Mouse (Mus musculus) intestine, embryonic 15.5 days (tissue): ENCODE results near the gene Gstm7. TPM values are rescaled to one million over a fixed set of nuclear protein-coding genes. Genes with fewer than 3 reads are reported as not detected.
"Not testable (repeated sequence)": the region's sequence is repeated elsewhere in the genome, so short reads cannot be mapped to it uniquely, and the experiment has no call there.

ENCODE experiments used
- ATAC-seq: fragments of 200-750 bp; cut with Nextera tagmentation; 2 replicates; pipeline ENCODE4 v1.8.0; 2017; ENCODE audit warnings: moderate TSS enrichment, moderate library complexity
- H3K27ac ChIP-seq: fragments of 300-500 bp; sonication (generic); 2 replicates; pipeline ENCODE4 v1.5.1; 2015; ENCODE audit warnings: mild to moderate bottlenecking, inconsistent platforms
- H3K27me3 ChIP-seq: fragments of 300-500 bp; sonication (generic); replicated peaks from 2 replicates; pipeline ENCODE4 v1.6.1; 2015; ENCODE audit warnings: inconsistent platforms
- H3K36me3 ChIP-seq: fragments of 300-500 bp; sonication (generic); 2 replicates; pipeline ENCODE4 v1.6.1; 2015; ENCODE audit warnings: inconsistent platforms
- H3K4me1 ChIP-seq: fragments of 300-500 bp; sonication (generic); replicated peaks from 2 replicates; pipeline ENCODE4 v1.6.1; 2015; ENCODE audit warnings: inconsistent platforms
- H3K4me2 ChIP-seq: fragments of 300-500 bp; sonication (generic); replicated peaks from 2 replicates; pipeline ENCODE4 v1.6.1; 2015; ENCODE audit warnings: mild to moderate bottlenecking, inconsistent platforms
- H3K4me3 ChIP-seq: fragments of 300-500 bp; sonication (generic); replicated peaks from 2 replicates; pipeline ENCODE4 v1.5.1; 2015; ENCODE audit warnings: inconsistent platforms
- H3K9ac ChIP-seq: fragments of 300-500 bp; sonication (generic); 2 replicates; pipeline ENCODE4 v1.6.1; 2015; ENCODE audit warnings: inconsistent platforms
- H3K9me3 ChIP-seq: fragments of 300-500 bp; sonication (generic); 2 replicates; pipeline ENCODE4 v1.6.1; 2016; ENCODE audit warnings: inconsistent platforms
- WGBS: fragments of 180-500 bp; shearing (Covaris S2); methylation state at CpG from one replicate; pipeline ENCODE4 v1.1.7; 2015; 5-methylcytosine and 5-hydroxymethylcytosine counted together
- polyA plus RNA-seq: library from polyadenylated mRNA; unstranded; fragments of >200 nt; fragmentation: Nextera tagmentation; extraction: Ambion mirVana; gene quantifications from 2 replicates; pipeline ENCODE4 v1.2.1, GENCODE M21; 2015

Gstm7 gene
- polyA plus RNA-seq, 1 experiment from 2014 or later: 26.1 TPM

- Histone ChIP-seq H3K4me3 (no peak overlapping the region), H3K27ac (no peak overlapping the region), H3K9me3 (no peaks in the 10 kb centered on the region), H3K4me1 (peaks cover 7% of the 10 kb centered on the region), H3K4me2 (no peak overlapping the region), H3K9ac (no peak overlapping the region), H3K27me3 (no peaks in the 10 kb centered on the region), H3K36me3 (no peaks in the 10 kb centered on the region)
- ATAC-seq: no peak
- 93% methylated on average over 13 of the region's 13 CpGs for WGBS
Measured at GRCm38 (mm10) chr3:107898691-107899090, 32.9 kb downstream of the Gstm7 start.

GRCm38 (mm10) chr3:107895720-107896569, 35.7 kb downstream of the Gstm7 start, which contains the start of gene Gstm5:
Gstm5 (plus strand) TSS chr3:107895821.
- Histone ChIP-seq H3K4me1 (peaks cover 7% of the 10 kb centered on the region), H3K27me3 (no peaks in the 10 kb centered on the region), H3K9me3 (no peaks in the 10 kb centered on the region), H3K9ac (peak within 1 kb of the TSS; percentile 80), H3K4me2 (peak within 1 kb of the TSS; percentile 90), H3K4me3 (peak within 1 kb of the TSS; percentile 67), H3K36me3 (peaks cover 9% of the 10 kb centered on the region; the same call in 1 of the 2 replicates), H3K27ac (peak within 1 kb of the TSS; percentile 73)
- peak; percentile 96 for ATAC-seq
- 5% methylated on average over 40 of the region's 40 CpGs for WGBS

GRCm38 (mm10) chr3:107895194-107895719, 36.4 kb downstream of the Gstm7 start:
- Histone ChIP-seq H3K9ac (peak overlapping the region; percentile 80), H3K9me3 (no peaks in the 10 kb centered on the region), H3K27me3 (no peaks in the 10 kb centered on the region), H3K36me3 (peaks cover 9% of the 10 kb centered on the region; the same call in 1 of the 2 replicates), H3K27ac (0 out of 2 replicates have a peak overlapping the region, but pooled peaks have one; percentile 22), H3K4me2 (peak overlapping the region; percentile 90), H3K4me3 (peak overlapping the region; percentile 67), H3K4me1 (peaks cover 7% of the 10 kb centered on the region)
- peak; percentile 40 for ATAC-seq
- WGBS: 5% methylated on average over 6 of the region's 6 CpGs

GRCm38 (mm10) chr3:107889236-107889635, 42.4 kb downstream of the Gstm7 start:
- H3K9ac ChIP-seq, H3K4me2 ChIP-seq, ATAC-seq, H3K9me3 ChIP-seq, H3K27me3 ChIP-seq, H3K4me3 ChIP-seq, H3K4me1 ChIP-seq, H3K27ac ChIP-seq: not testable (repeated sequence)
- H3K36me3 ChIP-seq: peaks cover 11% of the 10 kb centered on the region
- WGBS: 85% methylated on average over 2 of the region's 2 CpGs

GRCm38 (mm10) chr3:107887674-107888495, 43.7 kb downstream of the Gstm7 start:
- Histone ChIP-seq H3K27me3 (no peaks in the 10 kb centered on the region), H3K4me2 (no peak overlapping the region), H3K9me3 (no peaks in the 10 kb centered on the region), H3K4me3 (no peak overlapping the region), H3K9ac (no peak overlapping the region), H3K27ac (peak overlapping the region; percentile 38; the same call in 1 of the 2 replicates), H3K36me3 (peaks cover 7% of the 10 kb centered on the region), H3K4me1 (0 out of 2 replicates have a peak, but pooled peaks cover 3% of the 10 kb centered on the region)
- peak; percentile 91 for ATAC-seq
- WGBS: 71% methylated on average over 9 of the region's 9 CpGs

- no peaks in the 10 kb centered on the region for H3K27me3 ChIP-seq
- peak overlapping the region; percentile 38 for H3K4me3 ChIP-seq
- peak overlapping the region; percentile 39 for H3K9ac ChIP-seq
- peak overlapping the region; percentile 51 for H3K4me2 ChIP-seq
- peaks cover 19% of the 10 kb centered on the region for H3K4me1 ChIP-seq
- H3K36me3 ChIP-seq: no peaks in the 10 kb centered on the region
- whole genome bisulfite sequencing: 68% methylated on average over 12 of the region's 12 CpGs
- no peaks in the 10 kb centered on the region for H3K9me3 ChIP-seq
- H3K27ac ChIP-seq: peak overlapping the region; percentile 89
- ATAC-seq: no peak
Measured at GRCm38 (mm10) chr3:107877747-107878736, 53.6 kb downstream of the Gstm7 start.

GRCm38 (mm10) chr3:107877005-107877404, 54.6 kb downstream of the Gstm7 start, which contains the start of gene Eps8l3:
Eps8l3 (plus strand) TSS chr3:107877229.
- peak; percentile 75 for ATAC-seq
- 63% methylated on average over 5 of the region's 5 CpGs for WGBS
- H3K27ac ChIP-seq: peak within 1 kb of the TSS; percentile 89
- H3K9me3 ChIP-seq: no peaks in the 10 kb centered on the region
- no peaks in the 10 kb centered on the region for H3K27me3 ChIP-seq
- H3K4me2 ChIP-seq: peak within 1 kb of the TSS; percentile 51
- H3K4me3 ChIP-seq: peak within 1 kb of the TSS; percentile 38
- peaks cover 19% of the 10 kb centered on the region for H3K4me1 ChIP-seq
- no peaks in the 10 kb centered on the region for H3K36me3 ChIP-seq
- peak within 1 kb of the TSS; percentile 39 for H3K9ac ChIP-seq

Other genes starting within 250 kb of the Gstm7 start
- 77.6 and 79.8 TPM in 2 replicates for gene Ahcyl1, start 235.3 kb downstream of the Gstm7 start, polyA plus RNA-seq
- 12.1 and 13.3 TPM in 2 replicates for gene Csf1, start 171.3 kb downstream of the Gstm7 start, polyA plus RNA-seq
- 164 and 180 TPM in 2 replicates for gene Eps8l3, start 54.6 kb downstream of the Gstm7 start, polyA plus RNA-seq
- 173 and 186 TPM in 2 replicates for gene Gstm5, start 36.0 kb downstream of the Gstm7 start, polyA plus RNA-seq
- gene Gstm6, start 11.9 kb upstream of the Gstm7 start, polyA plus RNA-seq: 16.9 and 19.1 TPM in 2 replicates
- gene Gstm3, start 37.5 kb upstream of the Gstm7 start, polyA plus RNA-seq: 153 and 154 TPM in 2 replicates
- 184 and 198 TPM in 2 replicates for gene Gstm2, start 54.6 kb upstream of the Gstm7 start, polyA plus RNA-seq
- gene Gstm1, start 86.2 kb upstream of the Gstm7 start, polyA plus RNA-seq: 335 and 425 TPM in 2 replicates
- gene Gstm4, start 113.1 kb upstream of the Gstm7 start, polyA plus RNA-seq: 33.0 and 33.9 TPM in 2 replicates
- 49.9 and 53.6 TPM in 2 replicates for gene Ampd2, start 154.8 kb upstream of the Gstm7 start, polyA plus RNA-seq
- 1.9 and 2.8 TPM in 2 replicates for gene Gnat2, start 161.0 kb upstream of the Gstm7 start, polyA plus RNA-seq
- 165 and 183 TPM in 2 replicates for gene Gnai3, start 214.3 kb upstream of the Gstm7 start, polyA plus RNA-seq
- 0.15 and 0.21 TPM in 2 replicates for gene Gpr61, start 223.1 kb upstream of the Gstm7 start, polyA plus RNA-seq